Mouse (Mus musculus) gastrocnemius, postnatal 4 days (tissue): ENCODE results near the gene Cfl1. TPM values are rescaled to one million over a fixed set of nuclear protein-coding genes. Genes with fewer than 3 reads are reported as not detected.

Source experiments
- DNase-seq, 2 experiments: peaks; one replicate each; pipeline ENCODE4 v3.0.0; 2021 to 2022; ENCODE audit warnings: low spot score in 2 of 2, mixed read lengths in 2 of 2
- total RNA-seq, 2 experiments: library from RNA; stranded (reverse); gene quantifications; 2 replicates each; pipeline ENCODE4 v1.2.3; 2021

The Cfl1 gene
- total RNA-seq, 2 experiments from 2014 or later = 557 to 593 TPM

DNA sequence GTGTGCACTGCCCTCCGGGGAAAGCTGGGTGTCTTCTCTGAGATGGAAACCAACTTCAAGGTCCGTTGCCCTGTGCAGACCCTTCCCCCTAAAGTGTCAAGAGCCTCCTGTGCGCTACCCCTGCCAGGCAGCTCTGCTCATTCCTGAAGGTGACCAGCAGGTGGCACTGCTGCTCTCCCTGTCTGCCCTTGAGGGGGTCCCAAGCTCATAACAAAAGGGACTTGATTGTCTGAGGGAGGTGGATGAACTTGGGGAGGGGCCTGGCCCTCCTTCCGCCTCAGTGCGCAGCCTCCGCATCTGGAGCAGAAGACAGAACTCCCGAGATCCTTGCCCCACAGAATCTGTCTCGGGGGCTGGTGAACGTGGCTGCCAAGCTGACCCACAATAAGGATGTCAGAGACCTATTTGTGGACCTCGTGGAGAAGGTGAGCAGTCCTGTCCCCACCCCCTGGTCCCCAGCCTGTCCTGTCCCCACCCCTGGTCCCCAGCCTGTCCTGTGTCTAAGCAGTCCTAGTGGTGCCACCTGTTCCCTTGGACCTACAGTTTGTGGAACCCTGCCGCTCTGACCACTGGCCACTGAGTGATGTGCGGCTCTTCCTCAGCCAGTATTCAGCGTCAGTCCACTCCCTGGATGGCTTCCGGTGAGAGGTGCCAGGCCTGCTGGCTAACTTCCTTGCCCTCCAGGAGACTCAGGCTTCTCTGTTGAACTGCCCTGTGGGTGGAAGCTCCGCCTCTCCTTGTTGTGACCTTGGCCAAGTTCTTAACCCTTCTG, 26.3 kb upstream of the Cfl1 start:
- peak in 1 of 2 experiments; percentile 51 for DNase-seq

- no peak for DNase-seq
These were observed 25.2 kb upstream of the Cfl1 start for GRCm38 (mm10) chr19:5465037-5465436.

GRCm38 (mm10) chr19:5466916-5467500, 23.2 kb upstream of the Cfl1 start:
- DNase-seq = no peak

GRCm38 (mm10) chr19:5468374-5468773, 21.9 kb upstream of the Cfl1 start, which contains the start of gene Ctsw:
Gene Ctsw (minus strand): TSS chr19:5468507.
- no peak for DNase-seq

DNA sequence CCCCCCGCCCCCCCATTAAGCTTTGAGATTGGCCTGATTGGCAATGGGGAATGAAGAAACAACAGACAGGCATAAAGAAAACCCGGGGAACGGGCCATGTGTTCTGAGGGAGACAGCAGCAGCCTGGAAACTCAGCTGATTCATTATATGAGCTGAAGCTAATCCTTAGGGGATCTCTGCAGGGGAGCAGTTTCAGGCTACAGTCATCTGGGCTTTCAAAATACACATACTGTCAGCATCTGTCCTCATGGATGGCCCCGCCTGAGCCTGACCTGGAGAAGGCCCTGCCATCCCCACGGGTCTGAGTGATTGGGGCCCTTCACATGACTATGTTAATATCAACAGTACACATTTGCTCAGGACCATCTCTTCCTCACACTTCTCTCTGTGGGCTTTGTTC, 18.4 kb upstream of the Cfl1 start:
- DNase-seq = no peak

- no peak for DNase-seq
These were observed 17.4 kb upstream of the Cfl1 start for GRCm38 (mm10) chr19:5472857-5473256.

DNA sequence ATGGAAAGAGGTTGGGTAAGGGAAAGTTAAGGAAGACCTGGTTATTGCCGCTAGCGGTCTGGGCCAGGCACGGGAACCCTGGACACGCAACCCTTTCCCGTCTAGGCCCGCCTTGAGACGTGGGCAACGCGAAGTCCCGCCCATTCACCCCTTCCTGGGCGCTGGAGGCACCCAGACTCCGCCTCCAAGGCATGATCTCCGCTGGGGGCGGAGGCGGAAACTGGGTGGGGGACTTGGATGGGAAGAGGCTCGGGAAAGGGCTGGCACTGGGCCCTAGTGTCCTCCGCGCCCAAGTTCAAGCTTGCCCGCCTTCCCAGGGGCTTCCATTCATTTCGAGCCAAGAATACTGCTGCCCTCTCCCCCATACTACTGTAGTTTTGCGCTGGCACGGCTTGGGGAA, 16.5 kb upstream of the Cfl1 start, which contains the start of gene Efemp2:
TSS of gene Efemp2 (plus strand) at position 235 of the 400 bp plus-strand sequence.
- peak; percentile 67 to 76 for DNase-seq

- DNase-seq = peak; percentile 70 to 74
These were observed 15.8 kb upstream of the Cfl1 start for GRCm38 (mm10) chr19:5474281-5475068.

- no peak for DNase-seq
These were observed 15.1 kb upstream of the Cfl1 start for GRCm38 (mm10) chr19:5475069-5475714.

- no peak for DNase-seq
These were observed 13.1 kb upstream of the Cfl1 start for GRCm38 (mm10) chr19:5477004-5477667.

GRCm38 (mm10) chr19:5477668-5478300, 12.5 kb upstream of the Cfl1 start:
- DNase-seq = no peak

DNA sequence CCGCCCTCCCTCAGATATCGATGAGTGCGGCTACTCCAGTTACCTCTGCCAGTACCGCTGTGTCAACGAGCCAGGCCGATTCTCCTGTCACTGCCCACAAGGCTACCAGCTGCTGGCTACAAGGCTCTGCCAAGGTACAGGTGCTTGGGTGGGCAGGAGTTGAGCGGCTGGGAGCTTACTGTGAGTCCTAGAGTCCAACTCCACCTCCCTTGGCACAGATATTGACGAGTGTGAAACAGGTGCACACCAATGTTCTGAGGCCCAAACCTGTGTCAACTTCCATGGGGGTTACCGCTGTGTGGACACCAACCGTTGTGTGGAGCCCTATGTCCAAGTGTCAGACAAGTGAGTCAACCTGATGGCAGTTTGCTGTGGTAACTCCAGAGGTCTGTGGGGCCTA, 10.2 kb upstream of the Cfl1 start:
- no peak for DNase-seq

DNA sequence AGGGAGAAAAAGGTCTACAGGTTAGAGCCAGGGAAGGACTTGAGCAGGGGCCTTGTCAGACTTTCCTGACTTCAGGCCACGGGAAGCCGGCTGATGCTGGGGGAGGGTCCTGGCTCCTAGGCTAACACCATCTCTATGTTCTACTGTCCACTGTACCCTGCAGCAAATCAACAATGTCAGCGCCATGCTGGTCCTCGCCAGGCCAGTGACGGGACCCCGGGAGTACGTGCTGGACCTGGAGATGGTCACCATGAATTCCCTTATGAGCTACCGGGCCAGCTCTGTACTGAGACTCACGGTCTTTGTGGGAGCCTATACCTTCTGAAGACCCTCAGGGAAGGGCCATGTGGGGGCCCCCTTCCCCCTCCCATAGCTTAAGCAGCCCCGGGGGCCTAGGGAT, 8.9 kb upstream of the Cfl1 start:
- DNase-seq = no peak

- no peak for DNase-seq
These were observed 6.6 kb upstream of the Cfl1 start for GRCm38 (mm10) chr19:5483386-5484359.

DNA sequence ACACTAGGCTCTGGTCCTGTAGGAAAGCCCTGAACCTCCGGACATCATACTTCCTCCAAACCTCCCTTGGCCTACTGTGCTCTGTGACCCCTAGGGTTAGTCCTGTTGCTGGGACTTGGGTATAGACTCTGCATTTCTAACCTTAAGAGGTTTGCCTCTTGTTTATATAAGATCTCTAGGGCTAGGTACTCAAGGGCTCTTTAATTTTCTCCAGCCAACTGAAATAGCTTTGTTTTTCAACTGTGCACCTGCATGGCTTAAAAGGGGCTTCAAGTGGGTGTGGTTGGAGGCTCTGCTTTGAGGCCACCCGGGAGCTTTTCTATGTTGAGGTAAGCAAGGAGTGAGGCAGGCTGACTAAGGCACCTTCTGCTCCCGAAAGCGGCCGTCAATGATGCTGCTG, 5.8 kb upstream of the Cfl1 start:
- DNase-seq = no peak

DNA sequence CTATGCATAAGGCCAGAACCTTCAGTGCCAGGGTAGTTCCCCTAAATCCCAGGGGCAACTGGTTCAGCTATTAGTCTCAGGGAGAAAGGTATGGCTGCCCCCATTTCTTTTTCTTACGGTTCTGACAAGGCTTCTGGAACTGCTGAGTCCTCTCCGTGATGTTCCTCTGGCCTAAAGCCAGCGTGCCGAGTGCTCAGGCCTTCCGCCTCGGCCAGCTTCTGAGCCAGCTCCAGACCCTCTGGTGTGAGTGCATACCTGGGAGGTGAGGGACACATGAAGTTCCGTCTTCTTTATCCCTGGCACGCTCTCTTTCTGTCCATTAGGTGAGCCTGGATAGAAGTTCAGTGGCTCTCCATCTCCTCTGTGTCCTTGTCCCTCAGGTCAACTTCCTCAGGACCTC, 4.9 kb upstream of the Cfl1 start:
- DNase-seq = no peak

- no peak for DNase-seq
These were observed 4.4 kb upstream of the Cfl1 start for GRCm38 (mm10) chr19:5485821-5486220.

GRCm38 (mm10) chr19:5486286-5486685, 4.0 kb upstream of the Cfl1 start:
- no peak for DNase-seq

GRCm38 (mm10) chr19:5486771-5487170, 3.5 kb upstream of the Cfl1 start:
- DNase-seq = no peak
